Mouse (Mus musculus) intestine, embryonic 14.5 days (tissue): Measurements from ENCODE around the gene Cox8c. TPM values are rescaled to one million over a fixed set of nuclear protein-coding genes. Genes with fewer than 3 reads are reported as not detected.

Experiments used
- ATAC-seq: fragments of 200-750 bp; cut with Nextera tagmentation; replicated peaks from 2 replicates; pipeline ENCODE4 v1.8.0; 2017; ENCODE audit warnings: low read depth, moderate number of reproducible peaks, moderate TSS enrichment, moderate library complexity; ENCODE audit not compliant: low FRiP score, low TSS enrichment
- DNase-seq: peaks from one replicate; pipeline ENCODE4 v3.0.0-alpha.2; 2018; ENCODE audit warnings: low spot score
- H3K27ac ChIP-seq: fragments of 300-500 bp; sonication (generic); 2 replicates; pipeline ENCODE4 v1.5.1; 2014; ENCODE audit warnings: low read depth, mild to moderate bottlenecking, control low read depth
- H3K27me3 ChIP-seq: fragments of 300-500 bp; sonication (generic); replicated peaks from 2 replicates; pipeline ENCODE4 v1.6.1; 2014; ENCODE audit warnings: low read length, control low read depth; ENCODE audit not compliant: control insufficient read depth, insufficient read depth
- H3K36me3 ChIP-seq: fragments of 300-500 bp; sonication (generic); 2 replicates; pipeline ENCODE4 v1.6.1; 2014; ENCODE audit warnings: low read length, control low read depth; ENCODE audit not compliant: control insufficient read depth, insufficient read depth
- H3K4me1 ChIP-seq: fragments of 300-500 bp; sonication (generic); replicated peaks from 2 replicates; pipeline ENCODE4 v1.6.1; 2014; ENCODE audit warnings: low read length, control low read depth, mixed read lengths; ENCODE audit not compliant: control insufficient read depth, insufficient read depth
- H3K4me2 ChIP-seq: fragments of 300-500 bp; sonication (generic); 2 replicates; pipeline ENCODE4 v1.6.1; 2014; ENCODE audit warnings: low read length
- H3K4me3 ChIP-seq: fragments of 300-500 bp; sonication (generic); 2 replicates; pipeline ENCODE4 v1.5.1; 2014; ENCODE audit warnings: low read depth, low read length, control low read depth, mixed read lengths
- H3K9ac ChIP-seq: fragments of 300-500 bp; sonication (generic); 2 replicates; pipeline ENCODE4 v1.6.1; 2014; ENCODE audit warnings: mild to moderate bottlenecking, low read length
- H3K9me3 ChIP-seq: fragments of 300-500 bp; sonication (generic); 2 replicates; pipeline ENCODE4 v1.6.1; 2016; ENCODE audit warnings: low read length, control low read depth; ENCODE audit not compliant: control insufficient read depth
- WGBS: fragments of 180-500 bp; shearing (Covaris S2); extraction: QIAGEN DNeasy Blood & Tissue Kit; methylation state at CpG from one replicate; pipeline ENCODE4 v1.1.7; 2014; 5-methylcytosine and 5-hydroxymethylcytosine counted together
- polyA plus RNA-seq: library from polyadenylated mRNA; unstranded; fragments of >200 nt; fragmentation: Nextera tagmentation; extraction: Ambion mirVana; gene quantifications from 2 replicates; pipeline ENCODE4 v1.2.1, GENCODE M21; 2014

Cox8c gene
- polyA plus RNA-seq, 1 experiment from 2014 or later: not detected

DNA sequence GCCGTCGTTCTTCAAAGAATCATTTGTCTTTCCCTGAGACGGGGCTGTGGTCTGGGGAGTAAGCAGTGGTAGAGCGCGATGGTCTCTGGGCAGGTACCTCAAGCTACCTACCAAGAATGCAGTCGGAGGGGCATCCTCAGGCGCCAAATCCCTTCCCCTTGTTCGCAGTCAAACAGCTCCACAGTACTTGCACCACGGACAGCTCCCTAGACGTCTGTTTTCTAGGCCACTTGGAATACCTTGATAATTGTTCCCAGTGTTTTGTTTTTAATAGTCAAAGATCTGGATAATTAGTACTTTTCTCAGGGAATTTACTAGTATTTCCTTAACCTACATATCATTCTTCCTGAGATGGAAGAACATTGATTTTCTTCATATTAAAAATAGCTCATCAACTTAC lies 48.7 kb downstream of the Cox8c start:
- no peak overlapping the region for H3K4me3 ChIP-seq
- no peak overlapping the region for H3K4me2 ChIP-seq
- no peak overlapping the region for H3K9ac ChIP-seq
- H3K9me3 ChIP-seq: no peaks in the 10 kb centered on the region
- DNase-seq (no peak), ATAC-seq (no peak)
- no peak overlapping the region for H3K27ac ChIP-seq
- WGBS: 22% methylated on average over 10 of the region's 10 CpGs
- H3K36me3 ChIP-seq: no peaks in the 10 kb centered on the region
- H3K4me1 ChIP-seq: peaks cover 5% of the 10 kb centered on the region; the same call in 1 of the 2 replicates
- peaks cover 26% of the 10 kb centered on the region for H3K27me3 ChIP-seq

DNA sequence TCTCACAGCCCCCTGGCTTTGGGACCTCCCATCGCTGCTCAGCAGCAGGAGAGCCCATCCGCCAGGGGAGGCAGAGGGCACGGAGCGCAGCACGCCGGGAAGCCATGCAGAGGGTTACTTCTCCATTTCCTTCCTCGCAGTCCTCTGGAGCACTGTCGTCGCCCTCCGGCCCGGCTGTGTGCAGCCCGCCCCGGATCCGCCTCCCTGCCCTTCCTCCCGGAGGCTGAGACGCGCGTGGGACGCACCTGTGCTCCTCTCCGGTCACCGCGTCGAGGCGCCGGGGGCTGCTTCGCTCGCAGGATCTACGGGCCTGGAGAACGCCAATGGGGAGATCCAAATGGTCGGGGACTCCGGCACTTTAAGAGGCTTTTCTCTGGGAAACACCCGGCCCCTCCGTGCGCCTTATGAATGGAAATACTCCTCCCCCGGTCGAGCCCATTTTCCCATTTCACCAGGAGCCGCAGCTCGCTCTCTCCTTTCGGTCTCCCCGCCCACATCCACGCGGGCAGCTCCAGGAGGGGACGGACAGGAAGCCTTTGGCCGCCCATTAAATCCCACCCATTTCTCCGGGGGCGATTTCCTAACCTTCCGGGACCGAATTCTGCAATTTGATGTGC lies 49.8 kb downstream of the Cox8c start, which contains the start of gene Unc79:
Gene Unc79, plus strand, starts transcription at position 82 of the 617 bp plus-strand sequence.
- Histone ChIP-seq H3K9me3 (no peaks in the 10 kb centered on the region), H3K27ac (no peak within 1 kb of the TSS), H3K4me3 (peak within 1 kb of the TSS; percentile 46), H3K9ac (no peak within 1 kb of the TSS), H3K27me3 (peaks cover 26% of the 10 kb centered on the region), H3K4me1 (peaks cover 5% of the 10 kb centered on the region; the same call in 1 of the 2 replicates), H3K4me2 (peak within 1 kb of the TSS; percentile 85), H3K36me3 (no peaks in the 10 kb centered on the region)
- DNase-seq (peak; percentile 70), ATAC-seq (peak; percentile 68)
- under 1% methylated on average over 48 of the region's 48 CpGs for WGBS

DNA sequence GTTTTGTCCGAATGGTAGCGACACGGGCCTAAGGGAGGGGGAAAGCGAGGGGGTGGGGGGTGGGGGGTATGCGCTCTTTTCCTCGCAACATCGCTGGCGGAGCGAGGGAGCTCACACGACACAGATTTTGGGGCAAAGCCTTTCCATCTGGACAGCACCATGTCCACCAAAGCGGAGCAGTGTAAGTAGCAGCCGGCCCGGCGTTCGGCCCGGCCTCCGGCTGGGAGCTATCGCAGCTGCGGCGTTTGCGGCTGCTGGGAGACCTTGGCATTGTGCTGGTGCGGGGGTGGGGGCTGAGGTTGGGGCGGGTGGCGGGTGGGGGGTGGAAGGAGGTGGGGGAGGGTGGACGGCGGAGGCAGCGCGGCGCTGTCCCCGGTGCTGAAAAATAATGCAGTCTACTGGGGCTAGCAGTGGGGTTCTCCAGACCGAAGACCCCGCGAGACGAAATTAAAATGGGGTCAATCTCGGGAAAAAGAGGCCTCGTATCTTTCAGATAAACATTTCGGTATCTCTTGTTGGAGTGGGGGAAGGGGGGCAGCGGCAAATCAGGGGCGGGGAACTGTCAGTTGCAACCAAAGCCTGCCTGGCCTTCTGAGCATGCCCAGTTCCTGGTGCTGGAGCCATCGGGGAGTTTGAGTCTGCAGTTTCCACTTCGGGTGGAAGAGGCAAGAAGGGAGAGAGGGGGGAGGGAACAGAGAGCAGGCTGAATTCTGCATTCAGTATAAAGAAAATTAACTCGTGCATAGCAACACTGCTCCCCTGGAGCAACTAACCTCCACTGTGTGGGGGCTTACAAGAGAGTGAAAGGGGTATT lies 50.5 kb downstream of the Cox8c start:
- under 1% methylated on average over 42 of the region's 42 CpGs for WGBS
- peaks cover 5% of the 10 kb centered on the region; the same call in 1 of the 2 replicates for H3K4me1 ChIP-seq
- no peak overlapping the region for H3K27ac ChIP-seq
- ATAC-seq: peak; percentile 77
- peak overlapping the region; percentile 46 for H3K4me3 ChIP-seq
- H3K4me2 ChIP-seq: peak overlapping the region; percentile 85
- no peak overlapping the region for H3K9ac ChIP-seq
- H3K9me3 ChIP-seq: no peaks in the 10 kb centered on the region
- H3K27me3 ChIP-seq: peaks cover 26% of the 10 kb centered on the region
- H3K36me3 ChIP-seq: no peaks in the 10 kb centered on the region
- peak; percentile 84 for DNase-seq

Other genes starting within 250 kb of the Cox8c start
- gene Itpk1, start 194.4 kb upstream of the Cox8c start, polyA plus RNA-seq: 25.7 and 31.5 TPM in 2 replicates
- gene Moap1, start 155.7 kb upstream of the Cox8c start, polyA plus RNA-seq: 21.0 and 27.3 TPM in 2 replicates
- 12.6 and 14.7 TPM in 2 replicates for gene Tmem251, start 155.6 kb upstream of the Cox8c start, polyA plus RNA-seq
- gene Gm28051, start 141.6 kb upstream of the Cox8c start, polyA plus RNA-seq: not detected in 2 replicates
- 26.5 and 30.4 TPM in 2 replicates for gene Gon7, start 141.5 kb upstream of the Cox8c start, polyA plus RNA-seq
- 45.7 and 50.9 TPM in 2 replicates for gene Ubr7, start 141.3 kb upstream of the Cox8c start, polyA plus RNA-seq
- 24.2 TPM in 2 replicates for gene Gm20604, start 140.6 kb upstream of the Cox8c start, polyA plus RNA-seq
- gene Btbd7, start 20.8 kb upstream of the Cox8c start, polyA plus RNA-seq: 19.7 and 22.0 TPM in 2 replicates
- 0.65 and 0.81 TPM in 2 replicates for gene Unc79, start 49.5 kb downstream of the Cox8c start, polyA plus RNA-seq